Mouse (Mus musculus) small intestine, adult 2 months (tissue): ENCODE data around the gene Pla2g5.

ENCODE experiments used
- CTCF ChIP-seq: fragments of 200-500 bp; IDR thresholded peaks from 2 replicates; pipeline ENCODE4 v1.5.1; 2012; ENCODE audit warnings: low read depth, mild to moderate bottlenecking, control low read depth, inconsistent platforms, low read length, moderate library complexity, mixed read lengths; ENCODE audit not compliant: insufficient replicate concordance, insufficient read length; ENCODE audit errors: extremely low read depth
- POLR2A ChIP-seq: fragments of 200-500 bp; IDR thresholded peaks from 2 replicates; pipeline ENCODE4 v1.6.1; 2012; ENCODE audit warnings: low read depth, mild to moderate bottlenecking, control low read depth, inconsistent platforms, low read length, moderate library complexity

DNA sequence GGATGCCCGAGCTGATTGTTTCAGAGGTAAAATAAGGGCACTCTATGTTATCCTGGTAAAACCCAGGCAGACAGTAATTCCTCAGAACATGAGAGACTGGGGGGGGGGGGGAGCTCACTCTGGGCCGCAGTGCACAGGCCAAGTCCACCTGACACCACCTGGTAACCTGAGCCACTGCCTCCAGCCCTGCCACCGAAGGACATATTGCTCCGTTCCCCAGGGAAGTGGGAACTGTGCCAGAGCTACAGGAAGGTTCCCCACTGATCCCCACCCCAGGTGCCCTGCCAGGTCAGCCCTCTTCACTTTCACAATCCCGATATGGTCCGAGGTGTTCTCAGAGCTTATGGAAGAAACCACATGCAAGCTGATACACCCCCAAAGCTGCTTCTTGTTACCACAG is 29.4 kb upstream of the Pla2g5 start:
- no peak for TF ChIP-seq CTCF
- no peak for TF ChIP-seq POLR2A
